Mouse (Mus musculus): ENCODE results near the gene Adgre5.

Adgre5 gene

DNA sequence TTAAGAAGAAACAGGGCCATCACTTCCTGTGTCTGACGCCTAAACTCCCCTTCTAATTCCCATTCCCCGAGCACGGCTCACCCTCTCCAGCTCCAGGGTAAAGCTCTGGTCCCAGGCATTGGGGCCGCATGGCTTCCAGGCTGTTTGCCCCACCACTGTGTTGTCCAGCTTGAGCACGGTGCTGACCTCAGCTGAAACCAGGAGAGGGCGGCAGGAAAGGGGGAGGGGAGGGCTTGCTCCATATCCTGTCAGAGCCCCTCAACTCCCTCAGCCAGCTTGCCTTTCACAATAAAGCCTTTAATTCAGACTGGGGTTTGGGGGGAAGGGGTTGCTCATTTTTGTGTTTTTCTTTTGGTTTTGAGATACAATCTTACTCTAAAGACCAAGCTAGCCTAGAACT lies 60.0 kb downstream of the Adgre5 start:
- DNase-seq, result no peak

GRCm38 (mm10) chr8:83680603-83681002 lies 60.5 kb downstream of the Adgre5 start:
- DNase-seq, result no peak

DNA sequence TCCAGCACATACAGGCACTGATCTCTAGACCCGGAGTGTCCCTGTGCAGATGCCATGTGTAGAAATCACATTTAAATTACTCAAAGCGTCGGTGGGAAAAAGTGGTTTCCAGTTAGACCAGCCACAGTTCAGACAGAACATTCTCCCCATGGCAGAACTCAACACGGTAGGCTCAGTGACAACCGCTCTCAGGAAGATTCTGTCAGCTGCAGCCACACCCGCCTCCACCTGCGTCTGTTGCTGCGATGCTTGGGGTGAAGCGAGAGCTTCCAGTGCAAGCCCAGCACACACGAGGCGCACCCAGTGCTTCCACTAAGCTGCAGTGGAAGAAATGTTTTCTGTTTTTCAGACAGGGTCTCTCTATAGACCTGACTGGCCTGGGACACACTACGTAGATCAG lies 61.3 kb downstream of the Adgre5 start:
- DNase-seq, result no peak

DNA sequence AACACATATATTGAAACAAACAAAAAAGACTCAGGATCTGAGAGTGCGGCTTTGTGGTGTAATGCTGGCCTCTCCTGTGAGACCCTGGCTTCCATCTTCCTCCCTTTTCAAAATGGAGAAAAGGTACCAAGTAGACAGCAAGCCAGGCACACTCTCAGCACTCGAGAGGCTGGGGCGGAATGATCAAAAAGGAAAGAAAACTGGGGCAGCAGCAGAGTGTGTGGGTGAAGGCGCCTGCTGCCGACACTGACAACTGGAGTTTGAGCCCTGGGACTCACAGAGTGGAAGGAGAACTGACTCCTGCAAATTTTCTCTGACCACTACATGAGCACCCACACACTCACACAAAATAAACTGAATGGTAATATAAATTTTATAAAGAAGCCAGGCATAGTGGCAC lies 66.6 kb downstream of the Adgre5 start:
- DNase-seq, result no peak
